Mouse (Mus musculus): ENCODE data around the gene Kbtbd7. TPM values are rescaled to one million over a fixed set of nuclear protein-coding genes. Genes with fewer than 3 reads are reported as not detected.
"Not testable (repeated sequence)": the region's sequence is repeated elsewhere in the genome, so short reads cannot be mapped to it uniquely, and the experiment has no call there.

Gene Kbtbd7
- polyA plus RNA-seq, 1 experiment from 2014 or later, result 7.2 TPM

GRCm38 (mm10) chr14:79409278-79409830 is 17.0 kb upstream of the Kbtbd7 start:
- H3K4me1 ChIP-seq (replicated peaks), result no peaks in the 10 kb centered on the region
- H3K36me3 ChIP-seq, result peaks cover 24% of the 10 kb centered on the region
- no peak overlapping the region for H3K4me3 ChIP-seq
- H3K27me3 ChIP-seq, result no peaks in the 10 kb centered on the region
- ATAC-seq (replicated peaks; ENCODE audit: insufficient number of reproducible peaks, insufficient read depth, low FRiP score, low read depth), result no peak
- no peak overlapping the region for H3K9ac ChIP-seq
- no peak overlapping the region for H3K27ac ChIP-seq
- 69% methylated on average over 6 of the region's 6 CpGs for WGBS
- no peaks in the 10 kb centered on the region for H3K9me3 ChIP-seq (replicated peaks)
- no peak overlapping the region for H3K4me2 ChIP-seq

DNA sequence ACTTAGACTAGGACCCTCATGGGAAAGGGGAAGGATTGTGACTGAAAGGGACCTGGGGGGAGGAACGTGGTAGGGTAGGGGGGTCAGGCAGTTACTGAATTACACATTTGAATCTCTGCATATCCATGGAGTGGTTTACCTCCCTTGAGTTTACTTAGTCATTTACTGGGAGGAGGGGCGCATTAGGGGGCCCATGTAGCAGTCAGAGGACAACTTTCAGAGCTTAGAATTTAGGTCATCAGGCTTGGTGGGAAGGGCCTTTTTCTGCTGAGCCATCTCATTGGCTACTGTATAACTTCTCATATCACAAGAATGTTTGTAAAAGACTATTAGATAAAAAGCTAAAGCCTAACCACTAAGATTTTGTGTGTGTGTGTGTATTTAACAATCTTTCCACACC is 15.6 kb upstream of the Kbtbd7 start:
- no peak for ATAC-seq (replicated peaks; ENCODE audit: insufficient number of reproducible peaks, insufficient read depth, low FRiP score, low read depth)
- 71% methylated on average over 2 of the region's 2 CpGs for WGBS
- no peak overlapping the region for H3K4me3 ChIP-seq
- H3K4me2 ChIP-seq, result no peak overlapping the region
- H3K27me3 ChIP-seq, result no peaks in the 10 kb centered on the region
- H3K36me3 ChIP-seq, result peaks cover 24% of the 10 kb centered on the region
- no peaks in the 10 kb centered on the region for H3K9me3 ChIP-seq (replicated peaks)
- no peak overlapping the region for H3K9ac ChIP-seq
- no peak overlapping the region for H3K27ac ChIP-seq
- no peaks in the 10 kb centered on the region for H3K4me1 ChIP-seq (replicated peaks)

DNA sequence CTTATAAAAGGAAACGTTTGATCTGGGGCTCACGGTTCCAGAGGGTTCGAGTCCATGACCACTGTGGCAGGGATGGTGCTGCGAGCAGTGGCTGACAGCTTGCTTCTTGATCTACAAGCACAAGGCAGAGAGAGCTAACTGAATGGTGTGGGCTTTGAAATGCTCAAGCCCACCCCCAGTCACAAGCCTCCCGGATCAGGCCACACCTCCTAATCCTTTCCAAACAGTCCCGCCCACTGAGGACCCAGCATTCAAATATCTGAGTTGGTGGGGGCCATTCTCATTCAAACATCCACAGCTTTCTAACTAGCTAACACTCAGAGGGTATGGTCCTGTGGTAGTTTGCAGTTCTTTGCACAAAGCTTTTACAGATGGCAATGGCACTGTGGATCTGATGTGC is 13.2 kb upstream of the Kbtbd7 start:
- H3K4me2 ChIP-seq, result no peak overlapping the region
- H3K4me1 ChIP-seq (replicated peaks), result no peaks in the 10 kb centered on the region
- H3K36me3 ChIP-seq, result peaks cover 23% of the 10 kb centered on the region
- H3K27me3 ChIP-seq, result no peaks in the 10 kb centered on the region
- H3K9ac ChIP-seq, result no peak overlapping the region
- H3K27ac ChIP-seq, result no peak overlapping the region
- no peak for ATAC-seq (replicated peaks; ENCODE audit: insufficient number of reproducible peaks, insufficient read depth, low FRiP score, low read depth)
- no peaks in the 10 kb centered on the region for H3K9me3 ChIP-seq (replicated peaks)
- H3K4me3 ChIP-seq, result no peak overlapping the region
- WGBS, result 84% methylated on average over 6 of the region's 6 CpGs

GRCm38 (mm10) chr14:79420083-79420685 is 6.1 kb upstream of the Kbtbd7 start:
- no peak overlapping the region for H3K4me3 ChIP-seq
- no peak overlapping the region for H3K27ac ChIP-seq
- H3K4me1 ChIP-seq (replicated peaks), result no peaks in the 10 kb centered on the region
- H3K4me2 ChIP-seq, result no peak overlapping the region
- no peaks in the 10 kb centered on the region for H3K27me3 ChIP-seq
- H3K9ac ChIP-seq, result no peak overlapping the region
- H3K9me3 ChIP-seq (replicated peaks), result no peaks in the 10 kb centered on the region
- no peak for ATAC-seq (replicated peaks; ENCODE audit: insufficient number of reproducible peaks, insufficient read depth, low FRiP score, low read depth)
- WGBS, result 71% methylated on average over 20 of the region's 20 CpGs
- H3K36me3 ChIP-seq, result peaks cover 16% of the 10 kb centered on the region

GRCm38 (mm10) chr14:79426730-79427365 is 537 bp downstream of the Kbtbd7 start:
- Histone ChIP-seq H3K4me2 (peak overlapping the region; percentile 63), H3K27ac (peak overlapping the region; percentile 92), H3K9ac (peak overlapping the region; percentile 55), H3K36me3 (peaks cover 13% of the 10 kb centered on the region), H3K4me3 (peak overlapping the region; percentile 52)
- H3K9me3 ChIP-seq (replicated peaks); H3K27me3 ChIP-seq; H3K4me1 ChIP-seq (replicated peaks): not testable (repeated sequence)
- peak; percentile 27 for ATAC-seq (replicated peaks; ENCODE audit: insufficient number of reproducible peaks, insufficient read depth, low FRiP score, low read depth)
- 54% methylated on average over 13 of the region's 59 CpGs for WGBS

DNA sequence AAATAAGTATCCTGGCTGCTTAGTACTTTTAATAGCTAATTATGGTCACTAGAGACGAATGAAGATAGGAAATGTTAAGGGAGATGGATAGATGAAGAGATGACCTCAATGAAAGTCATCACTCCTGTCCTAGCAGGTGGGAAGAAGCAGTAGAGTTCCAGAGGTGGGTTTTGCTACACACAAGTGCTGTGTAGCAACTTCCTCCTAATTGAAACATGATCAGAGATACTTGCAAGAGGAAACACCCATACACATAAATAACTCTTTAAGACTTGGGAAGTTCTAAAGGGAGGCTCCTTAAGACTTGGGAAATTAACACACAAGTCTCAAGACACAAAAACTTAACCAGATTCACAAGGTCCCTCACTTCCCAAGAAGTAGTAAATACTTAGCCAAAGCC is 7.8 kb downstream of the Kbtbd7 start:
- Histone ChIP-seq H3K9me3 (replicated peaks) (no peaks in the 10 kb centered on the region), H3K4me2 (no peak overlapping the region), H3K27me3 (no peaks in the 10 kb centered on the region), H3K4me3 (no peak overlapping the region), H3K4me1 (replicated peaks) (no peaks in the 10 kb centered on the region), H3K27ac (no peak overlapping the region), H3K36me3 (no peaks in the 10 kb centered on the region), H3K9ac (no peak overlapping the region)
- no peak for ATAC-seq (replicated peaks; ENCODE audit: insufficient number of reproducible peaks, insufficient read depth, low FRiP score, low read depth)
- 74% methylated on average over 1 of the region's 1 CpGs for WGBS

DNA sequence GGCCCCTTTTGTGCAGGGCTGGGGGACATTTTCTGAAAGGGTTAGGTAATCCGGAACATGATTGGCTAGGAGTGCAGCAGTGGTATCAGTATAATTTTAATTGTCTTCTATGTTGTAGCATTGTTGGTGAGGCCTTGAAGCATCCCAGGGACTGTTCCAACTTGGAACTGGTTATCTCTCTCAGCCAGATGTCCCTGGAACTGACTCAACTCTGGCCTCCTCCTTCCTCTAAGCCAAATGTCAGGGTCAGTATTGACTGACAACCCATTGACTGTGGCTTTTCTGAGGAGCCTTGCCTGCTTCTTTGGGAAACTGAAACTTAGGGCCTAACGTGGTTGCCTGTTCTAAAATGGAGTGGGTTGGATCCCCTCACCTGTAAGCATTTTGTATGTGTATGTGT is 14.3 kb downstream of the Kbtbd7 start:
- Histone ChIP-seq H3K4me1 (replicated peaks) (no peaks in the 10 kb centered on the region), H3K4me3 (no peak overlapping the region), H3K9me3 (replicated peaks) (no peaks in the 10 kb centered on the region), H3K27me3 (no peaks in the 10 kb centered on the region), H3K27ac (no peak overlapping the region), H3K4me2 (no peak overlapping the region), H3K9ac (no peak overlapping the region), H3K36me3 (no peaks in the 10 kb centered on the region)
- ATAC-seq (replicated peaks; ENCODE audit: insufficient number of reproducible peaks, insufficient read depth, low FRiP score, low read depth), result no peak
- WGBS, result 77% methylated on average over 2 of the region's 2 CpGs

GRCm38 (mm10) chr14:79441441-79441840 is 15.1 kb downstream of the Kbtbd7 start:
- Histone ChIP-seq H3K9ac (no peak overlapping the region), H3K4me3 (no peak overlapping the region), H3K4me2 (no peak overlapping the region), H3K27me3 (no peaks in the 10 kb centered on the region), H3K36me3 (no peaks in the 10 kb centered on the region), H3K27ac (no peak overlapping the region), H3K4me1 (replicated peaks) (no peaks in the 10 kb centered on the region), H3K9me3 (replicated peaks) (no peaks in the 10 kb centered on the region)
- ATAC-seq (replicated peaks; ENCODE audit: insufficient number of reproducible peaks, insufficient read depth, low FRiP score, low read depth), result no peak
- 63% methylated on average over 5 of the region's 5 CpGs for WGBS

GRCm38 (mm10) chr14:79444601-79445000 is 18.3 kb downstream of the Kbtbd7 start:
- WGBS, result 85% methylated on average over 9 of the region's 9 CpGs
- Histone ChIP-seq H3K36me3 (no peaks in the 10 kb centered on the region), H3K4me1 (replicated peaks) (no peaks in the 10 kb centered on the region), H3K9ac (no peak overlapping the region), H3K27ac (no peak overlapping the region), H3K27me3 (no peaks in the 10 kb centered on the region), H3K4me3 (no peak overlapping the region), H3K9me3 (replicated peaks) (no peaks in the 10 kb centered on the region), H3K4me2 (no peak overlapping the region)
- ATAC-seq (replicated peaks; ENCODE audit: insufficient number of reproducible peaks, insufficient read depth, low FRiP score, low read depth), result no peak

DNA sequence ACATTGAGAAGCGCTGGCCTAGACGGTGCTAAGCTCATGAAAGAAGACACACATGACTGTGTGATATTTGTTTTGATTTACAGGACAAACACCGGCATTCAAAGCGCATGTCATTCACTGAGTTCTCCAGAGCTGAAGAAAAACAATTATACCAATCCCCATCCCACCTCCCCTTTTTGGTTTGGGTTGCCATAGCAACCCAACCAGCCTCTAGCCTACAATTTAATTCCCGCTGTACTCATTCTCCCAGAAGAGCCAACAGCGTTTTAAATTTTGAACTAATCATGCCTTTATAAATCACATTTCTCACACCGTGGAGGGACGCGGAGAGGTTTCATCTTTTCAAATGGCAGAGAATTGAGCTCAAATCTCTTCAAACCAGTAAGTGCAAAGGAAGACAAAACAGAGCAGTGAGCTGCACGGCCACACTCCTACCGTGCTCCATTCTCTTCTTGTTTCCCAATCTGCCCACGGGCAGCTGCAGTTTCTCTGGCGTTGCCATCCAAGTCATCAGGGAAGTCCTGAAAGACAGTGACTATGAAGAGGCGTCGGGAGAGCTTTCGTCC is 18.8 kb downstream of the Kbtbd7 start:
- Histone ChIP-seq H3K27me3 (no peaks in the 10 kb centered on the region), H3K36me3 (no peaks in the 10 kb centered on the region)
- WGBS, result 72% methylated on average over 16 of the region's 16 CpGs

DNA sequence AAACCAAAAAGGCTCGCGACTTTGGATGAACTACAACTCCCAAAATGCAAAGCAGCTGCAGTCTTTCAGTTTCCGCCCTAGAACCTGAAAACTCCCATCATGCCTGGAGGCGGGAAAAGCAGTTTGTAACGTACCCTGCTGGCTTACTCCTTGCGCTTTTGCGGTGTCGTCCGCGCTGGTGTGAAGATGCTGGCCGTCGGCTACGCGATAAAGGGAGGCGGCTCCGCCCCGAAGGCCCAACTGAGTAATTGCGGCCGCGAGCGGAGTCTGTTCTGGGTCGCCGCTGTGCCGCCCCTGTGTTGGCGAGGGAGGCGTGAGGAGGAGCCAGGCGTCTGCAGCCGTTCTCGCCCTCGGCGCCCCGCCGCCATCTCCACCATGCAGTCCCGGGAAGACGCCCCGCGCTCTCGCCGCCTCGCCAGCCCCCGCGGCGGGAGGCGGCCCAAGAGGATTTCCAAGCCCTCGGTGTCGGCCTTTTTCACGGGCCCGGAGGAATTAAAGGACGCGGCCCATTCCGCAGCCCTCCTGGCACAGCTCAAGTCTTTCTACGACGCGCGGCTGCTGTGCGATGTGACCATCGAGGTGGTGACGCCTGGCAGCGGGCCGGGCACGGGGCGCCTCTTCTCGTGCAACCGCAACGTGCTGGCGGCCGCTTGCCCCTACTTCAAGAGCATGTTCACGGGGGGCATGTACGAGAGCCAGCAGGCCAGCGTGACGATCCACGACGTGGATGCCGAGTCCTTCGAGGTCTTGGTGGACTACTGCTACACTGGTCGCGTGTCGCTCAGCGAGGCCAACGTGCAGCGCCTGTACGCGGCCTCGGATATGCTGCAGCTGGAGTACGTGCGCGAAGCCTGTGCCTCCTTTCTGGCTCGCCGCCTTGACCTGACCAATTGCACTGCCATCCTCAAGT is 25.6 kb downstream of the Kbtbd7 start, which contains the start of gene Kbtbd6:
Gene Kbtbd6, plus strand, starts transcription at position 155 of the 910 bp plus-strand sequence.
- peak within 1 kb of the TSS; percentile 86 for H3K4me2 ChIP-seq
- WGBS, result 15% methylated on average over 48 of the region's 89 CpGs

More for the DNA sequence above, 18.8 kb downstream of the Kbtbd7 start:
- no peak overlapping the region for H3K9ac ChIP-seq
- no peak overlapping the region for H3K4me2 ChIP-seq
- H3K4me3 ChIP-seq, result no peak overlapping the region
- no peaks in the 10 kb centered on the region for H3K4me1 ChIP-seq (replicated peaks)
- no peak overlapping the region for H3K27ac ChIP-seq
- H3K9me3 ChIP-seq (replicated peaks), result no peaks in the 10 kb centered on the region
- ATAC-seq (replicated peaks; ENCODE audit: insufficient number of reproducible peaks, insufficient read depth, low FRiP score, low read depth), result no peak

More for the DNA sequence above, 25.6 kb downstream of the Kbtbd7 start, which contains the start of gene Kbtbd6:
- H3K36me3 ChIP-seq; H3K27me3 ChIP-seq; H3K9me3 ChIP-seq (replicated peaks); H3K4me1 ChIP-seq (replicated peaks): not testable (repeated sequence)
- Histone ChIP-seq H3K9ac (peak within 1 kb of the TSS; percentile 63), H3K27ac (peak within 1 kb of the TSS; percentile 65), H3K4me3 (peak within 1 kb of the TSS; percentile 72)
- ATAC-seq (replicated peaks; ENCODE audit: insufficient number of reproducible peaks, insufficient read depth, low FRiP score, low read depth), result peak; percentile 85

Measured in heart, embryonic 15.5 days (tissue).